Mouse (Mus musculus) megakaryocyte-erythroid progenitor cell, adult 5 weeks (primary cell): ENCODE results near the gene Tasp1. TPM values are rescaled to one million over a fixed set of nuclear protein-coding genes. Genes with fewer than 3 reads are reported as not detected.

ENCODE experiments used
- polyA plus RNA-seq: library from polyadenylated mRNA; stranded (reverse); fragments of >175 nt; gene quantifications from 2 replicates; pipeline ENCODE4 v1.2.3, GENCODE M21; 2012

Gene Tasp1
- 1.0 and 1.4 TPM in 2 replicates for polyA plus RNA-seq

DNA sequence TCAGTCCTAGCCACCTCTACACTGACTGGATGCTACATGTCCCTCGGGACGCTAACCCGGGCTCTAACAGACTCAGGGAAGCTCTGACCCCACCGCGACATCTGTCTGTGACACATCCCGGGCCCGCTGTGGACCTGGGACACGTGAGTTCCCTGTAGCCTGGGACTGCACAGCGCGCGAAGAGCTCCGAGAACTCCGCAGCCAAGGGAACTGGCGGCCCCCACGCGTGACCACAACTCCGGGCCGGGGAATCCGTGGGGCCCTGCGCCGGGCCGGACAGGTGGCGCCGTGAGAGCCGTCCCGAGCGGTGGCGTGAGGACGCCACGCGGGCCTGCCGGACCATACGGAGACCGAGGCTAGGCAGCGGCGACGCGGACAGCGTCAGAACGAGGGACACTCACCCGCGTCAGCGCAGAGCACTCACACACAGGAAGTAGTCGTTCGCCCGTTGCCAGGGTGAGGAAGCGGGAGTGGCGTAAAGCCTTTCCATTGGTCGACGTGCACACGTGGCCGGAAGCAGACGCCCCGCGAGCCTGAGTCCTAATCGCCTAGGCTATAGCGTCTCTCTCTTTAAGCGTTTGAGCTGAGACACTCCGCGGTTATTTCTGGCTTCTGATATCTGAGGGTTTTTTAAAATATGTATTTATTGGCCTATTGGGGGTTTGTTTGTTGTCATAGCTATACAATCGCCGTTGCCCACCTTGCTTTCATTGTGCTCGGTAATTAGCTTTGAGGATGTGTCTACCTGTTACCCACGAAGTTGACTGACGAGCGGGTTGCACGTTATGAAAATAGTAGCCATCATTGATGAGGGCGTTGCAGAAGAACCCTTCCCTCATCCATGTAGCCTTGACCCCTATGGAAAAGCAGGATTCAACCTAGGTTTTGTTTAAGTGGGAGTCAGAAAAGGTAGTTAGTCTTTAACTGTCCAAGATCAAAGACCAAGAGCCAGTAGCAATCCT is at the start of gene Tasp1:
Gene Tasp1, minus strand, starts transcription at position 453 of the 962 bp plus-strand sequence.

Other genes with a start within 250 kb of the Tasp1 start
- not detected in 2 replicates for gene Gm17374, start 85.2 kb upstream of the Tasp1 start, polyA plus RNA-seq
- 1.7 and 3.1 TPM in 2 replicates for gene Esf1, start 103.8 kb upstream of the Tasp1 start, polyA plus RNA-seq
- 20.7 and 22.1 TPM in 2 replicates for gene Ndufaf5, start 103.8 kb upstream of the Tasp1 start, polyA plus RNA-seq